Mouse (Mus musculus): ENCODE results near the gene Tes3-ps.

The Tes3-ps gene

DNA sequence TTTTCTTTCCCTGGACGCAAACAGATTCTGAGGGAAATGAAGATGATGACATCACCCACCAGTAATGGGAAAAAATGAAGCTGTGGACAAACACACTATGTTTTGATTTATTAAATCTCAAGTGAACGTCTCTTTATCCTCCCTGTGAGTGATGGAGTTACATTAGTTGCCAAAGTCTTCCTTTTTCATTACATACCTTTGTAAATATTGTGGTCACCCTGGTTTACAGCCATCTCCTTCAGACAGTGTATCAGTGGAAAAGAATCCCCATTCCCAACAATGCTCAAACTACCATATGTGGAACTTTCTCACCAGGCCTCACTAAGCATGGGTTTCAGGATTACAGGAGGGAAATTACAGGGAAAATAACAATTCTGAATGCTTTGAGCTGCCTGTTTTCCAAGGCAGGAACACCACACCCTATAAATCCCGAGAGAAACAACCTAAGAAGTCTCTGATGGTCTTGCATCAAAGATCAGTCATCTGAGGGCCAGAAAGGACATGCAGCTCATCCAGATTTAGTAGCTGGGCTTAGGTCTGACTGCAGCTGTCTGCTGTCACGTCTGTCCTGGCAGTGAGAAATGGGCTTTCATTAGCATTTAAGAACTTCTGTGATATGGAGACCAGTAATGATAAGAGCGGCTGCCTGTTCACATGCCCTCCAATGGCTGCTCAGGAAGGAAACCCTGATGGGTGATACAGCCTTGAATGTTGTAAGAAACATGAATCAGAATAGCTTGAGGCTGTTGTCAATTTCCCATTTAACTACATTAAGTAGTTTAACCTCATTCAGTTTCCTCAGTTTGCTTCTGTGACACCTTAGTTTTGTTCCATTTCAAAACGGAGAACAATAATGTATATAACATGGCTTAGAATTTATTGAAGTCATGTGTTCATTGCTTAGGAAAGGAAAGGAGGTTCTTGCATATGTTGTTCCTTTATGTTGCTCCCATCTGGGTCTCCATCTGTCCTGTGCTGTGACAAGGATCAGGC, at the start of gene Tes3-ps:
Gene Tes3-ps (plus strand): TSS at position 943 of the 993 bp plus-strand sequence.
- no peak for DNase-seq (ENCODE audit: low read depth, low spot score)

GRCm38 (mm10) chr13:49444451-49444850, 48.7 kb upstream of the Tes3-ps start:
- DNase-seq (ENCODE audit: low read depth, low spot score) = no peak

GRCm38 (mm10) chr13:49449318-49449749, 43.8 kb upstream of the Tes3-ps start:
- peak; percentile 36 for DNase-seq (ENCODE audit: low read depth, low spot score)

DNA sequence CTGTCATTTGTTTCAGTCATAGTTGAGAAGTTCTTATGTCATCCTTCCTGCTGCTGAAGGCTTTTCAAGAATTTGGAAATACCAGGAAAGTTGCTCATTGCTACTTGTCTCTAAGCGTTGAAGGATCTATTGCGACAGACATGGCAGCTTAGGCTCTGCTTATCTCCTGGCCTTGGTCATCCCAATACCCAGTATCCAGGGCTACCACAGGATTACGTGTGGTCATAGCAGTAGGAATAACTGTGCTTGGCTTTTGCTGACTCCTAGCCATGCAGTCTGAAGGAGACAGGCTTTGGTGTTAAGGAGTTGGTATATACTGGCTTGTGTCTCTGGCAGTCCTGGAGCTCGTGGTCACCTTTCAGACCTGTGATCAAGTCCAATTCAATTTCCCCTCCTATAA, 32.8 kb upstream of the Tes3-ps start:
- no peak for DNase-seq (ENCODE audit: low read depth, low spot score)

- DNase-seq (ENCODE audit: low read depth, low spot score) = no peak
These were observed 32.3 kb upstream of the Tes3-ps start for GRCm38 (mm10) chr13:49460692-49461414.

GRCm38 (mm10) chr13:49461458-49462132, 31.5 kb upstream of the Tes3-ps start:
- no peak for DNase-seq (ENCODE audit: low read depth, low spot score)

GRCm38 (mm10) chr13:49462921-49463320, 30.2 kb upstream of the Tes3-ps start:
- DNase-seq (ENCODE audit: low read depth, low spot score) = no peak

GRCm38 (mm10) chr13:49465875-49466274, 27.2 kb upstream of the Tes3-ps start:
- DNase-seq (ENCODE audit: low read depth, low spot score) = no peak

GRCm38 (mm10) chr13:49466393-49467075, 26.6 kb upstream of the Tes3-ps start:
- DNase-seq (ENCODE audit: low read depth, low spot score) = no peak

GRCm38 (mm10) chr13:49467585-49467984, 25.5 kb upstream of the Tes3-ps start:
- DNase-seq (ENCODE audit: low read depth, low spot score) = no peak

- no peak for DNase-seq (ENCODE audit: low read depth, low spot score)
These were observed 24.1 kb upstream of the Tes3-ps start for GRCm38 (mm10) chr13:49469002-49469401.

DNA sequence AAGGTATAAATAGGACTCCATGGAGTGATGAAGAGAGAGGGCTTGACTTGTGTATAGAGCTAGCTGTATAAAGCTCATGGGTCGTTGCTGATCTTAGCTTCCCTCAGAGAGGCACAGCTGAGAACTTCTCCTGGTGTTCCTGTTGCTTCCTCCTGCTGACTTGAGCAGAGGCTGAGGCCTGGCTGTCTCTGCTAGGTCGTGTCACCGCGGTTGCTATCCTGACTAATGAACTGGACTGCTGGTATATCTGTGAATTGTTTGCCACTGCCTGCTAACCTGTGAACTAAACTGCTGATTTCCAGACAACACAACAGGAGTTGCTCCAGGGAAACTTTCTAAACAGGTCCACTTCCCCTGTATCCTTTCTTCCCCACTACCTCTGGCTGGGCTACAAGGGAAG, 22.8 kb upstream of the Tes3-ps start:
- no peak for DNase-seq (ENCODE audit: low read depth, low spot score)

DNA sequence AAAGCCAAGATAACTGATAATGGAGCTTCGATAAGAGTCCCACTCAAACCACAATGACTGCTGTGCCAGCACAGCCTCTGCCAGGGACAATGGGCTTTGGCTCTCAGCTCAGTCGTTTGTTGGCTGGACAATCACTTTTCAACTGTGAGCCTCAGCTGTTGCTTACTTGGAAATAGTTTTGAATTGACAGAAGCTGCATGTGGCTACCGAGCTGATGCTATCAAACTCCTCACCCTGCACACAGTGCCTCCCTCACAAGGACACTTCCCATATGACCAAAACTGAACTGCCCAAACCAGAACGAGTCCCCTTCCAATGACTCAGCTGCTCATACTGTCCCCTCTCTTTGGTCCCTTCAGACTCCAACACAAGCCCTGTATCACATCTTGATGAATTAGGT, 22.3 kb upstream of the Tes3-ps start:
- no peak for DNase-seq (ENCODE audit: low read depth, low spot score)

DNA sequence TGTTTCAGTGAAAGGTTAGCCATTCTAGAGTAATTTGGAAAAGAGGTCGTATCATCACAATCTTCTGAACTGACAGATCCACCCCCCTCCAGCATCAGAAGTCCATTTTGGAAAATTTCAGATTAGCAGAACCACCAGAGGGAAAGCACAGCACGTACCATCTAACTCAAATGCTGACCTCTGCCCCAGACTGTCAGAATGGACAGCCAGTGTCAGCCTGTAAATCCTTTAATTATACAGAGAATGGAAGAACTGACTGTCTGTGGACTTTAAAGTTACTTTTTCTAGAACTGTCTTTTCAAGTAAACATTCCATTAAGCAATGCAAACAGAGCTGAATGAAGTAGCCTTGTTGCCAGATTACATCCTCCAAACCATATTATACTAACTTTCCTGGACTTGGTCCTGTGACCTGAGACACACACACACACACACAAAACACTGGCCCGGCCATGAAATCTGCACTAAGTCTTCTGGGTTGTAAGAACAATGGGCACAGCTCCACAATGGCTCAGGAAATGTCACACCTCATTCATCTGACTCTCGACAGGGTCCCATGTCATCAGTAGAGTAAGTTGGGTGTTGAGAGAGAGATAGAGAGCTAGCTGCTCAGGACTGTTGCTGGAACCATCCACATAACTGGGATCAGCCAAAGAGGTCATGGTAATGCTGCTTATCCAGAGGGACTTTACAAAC, 21.0 kb upstream of the Tes3-ps start:
- DNase-seq (ENCODE audit: low read depth, low spot score) = no peak

DNA sequence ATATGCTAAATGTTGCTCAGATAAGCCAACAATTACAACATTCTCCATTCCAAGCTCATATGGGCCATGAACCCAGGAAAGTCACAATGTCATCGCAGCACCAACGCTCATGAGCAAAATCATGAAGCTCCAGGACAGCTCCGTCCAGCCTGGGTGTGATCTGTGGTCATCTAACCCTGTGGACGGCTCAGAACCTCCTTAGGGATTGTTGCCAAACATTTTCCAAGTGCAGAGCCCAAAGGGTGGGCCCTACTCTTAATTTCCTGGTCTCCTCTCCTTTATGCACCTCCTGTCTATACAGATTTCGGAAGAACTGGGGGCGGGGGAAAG, 20.5 kb upstream of the Tes3-ps start:
- DNase-seq (ENCODE audit: low read depth, low spot score) = no peak

GRCm38 (mm10) chr13:49477887-49478286, 15.2 kb upstream of the Tes3-ps start:
- DNase-seq (ENCODE audit: low read depth, low spot score) = no peak

GRCm38 (mm10) chr13:49478851-49479374, 14.2 kb upstream of the Tes3-ps start:
- no peak for DNase-seq (ENCODE audit: low read depth, low spot score)

DNA sequence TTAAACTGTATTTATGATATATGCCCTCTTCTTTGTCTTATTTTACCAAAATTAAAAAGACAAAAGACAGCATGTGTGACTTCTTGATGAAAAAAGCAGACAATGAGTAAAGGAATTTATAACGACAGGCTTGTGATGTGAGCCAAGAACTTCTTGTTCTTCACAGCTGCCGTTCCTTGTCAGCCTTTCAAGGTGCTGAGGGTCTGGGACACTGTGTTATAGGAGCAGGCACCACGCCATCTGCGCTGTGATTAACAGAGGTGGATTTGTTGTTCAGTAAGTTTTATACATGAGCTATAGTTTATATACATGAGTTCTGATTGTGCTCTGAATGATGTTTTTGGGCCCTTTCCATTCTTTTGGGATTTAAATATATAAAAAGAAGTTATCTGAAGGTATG, 13.7 kb upstream of the Tes3-ps start:
- DNase-seq (ENCODE audit: low read depth, low spot score) = no peak

DNA sequence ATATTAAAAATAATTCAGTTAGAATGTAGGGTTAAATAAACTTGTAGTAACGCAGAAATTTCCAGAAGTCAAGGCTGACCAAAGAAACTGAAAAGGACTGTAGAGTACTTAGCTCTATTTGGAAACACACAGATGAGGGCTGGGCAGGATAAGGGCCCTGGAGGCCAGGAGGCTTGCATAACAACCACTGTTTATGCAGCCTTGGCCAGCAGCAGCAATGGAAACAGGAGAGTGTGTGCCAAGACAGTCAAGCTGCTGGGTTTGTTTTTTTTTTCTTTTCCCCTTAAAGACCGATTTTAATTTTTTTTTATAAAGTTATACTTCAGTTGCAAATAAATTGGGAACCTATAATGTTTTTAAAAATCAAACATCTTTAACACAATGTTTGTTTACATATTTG, 13.1 kb upstream of the Tes3-ps start:
- no peak for DNase-seq (ENCODE audit: low read depth, low spot score)

DNA sequence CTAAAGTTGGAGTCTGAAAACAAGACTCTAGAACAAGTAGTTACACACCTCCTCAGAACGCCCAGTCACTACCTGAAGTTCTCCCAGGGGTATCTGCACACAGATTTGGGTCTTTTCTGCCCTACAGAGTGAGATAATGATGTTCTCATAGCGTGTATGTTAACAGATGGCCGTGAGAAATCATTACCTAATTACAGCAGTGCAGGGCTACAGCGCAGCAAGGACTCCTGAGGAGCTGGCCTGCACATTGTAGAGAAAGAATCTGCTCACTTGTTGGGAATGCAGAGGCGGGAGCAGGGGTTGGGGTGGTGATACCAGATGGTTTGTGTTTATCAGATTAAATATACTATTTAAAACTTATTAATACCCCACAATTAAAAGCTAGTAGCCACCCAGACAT, 12.6 kb upstream of the Tes3-ps start:
- DNase-seq (ENCODE audit: low read depth, low spot score) = no peak

- DNase-seq (ENCODE audit: low read depth, low spot score) = no peak
These were observed 7.7 kb upstream of the Tes3-ps start for GRCm38 (mm10) chr13:49485388-49485787.
